Mouse (Mus musculus) cerebellum, adult 18-20 months (tissue): Measurements from ENCODE around the gene Cdc14a.
A peak's percentile ranks its signal among the peaks of the same experiment; 100 is the strongest.

Experiments used
- DNase-seq, 2 experiments: peaks; one replicate each; pipeline ENCODE4 v3.0.0; 2021

The Cdc14a gene

DNA sequence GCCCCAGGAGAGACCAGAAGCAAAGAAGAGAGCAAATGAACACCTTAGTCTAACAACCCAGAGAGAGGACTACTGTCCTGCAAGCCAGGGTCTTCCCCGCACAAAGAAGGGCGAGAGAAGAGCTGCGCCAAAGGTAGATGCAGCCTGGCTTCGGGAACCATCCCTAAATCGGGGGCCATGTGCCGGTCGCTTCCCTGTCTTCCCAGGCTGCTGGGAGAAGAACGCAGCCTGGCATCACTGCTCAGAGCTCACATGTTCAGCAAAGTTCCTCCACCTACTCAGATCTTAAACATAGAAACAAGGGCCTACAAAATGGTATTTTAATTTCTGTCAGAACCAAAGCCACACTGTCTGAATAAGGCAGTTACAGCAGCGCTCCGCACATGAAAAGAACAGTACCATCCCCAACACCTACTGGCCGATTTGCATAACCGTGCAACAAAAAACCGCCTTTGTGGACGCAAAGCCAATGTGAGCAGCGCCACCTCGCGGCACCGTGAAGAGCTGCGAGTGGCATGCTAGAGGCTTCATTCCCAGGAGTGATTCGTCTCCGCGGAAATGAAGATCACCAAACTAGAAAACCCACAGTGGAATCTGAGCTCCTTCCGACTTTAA lies 96.7 kb downstream of the Cdc14a start:
- peak; percentile 86 to 92 for DNase-seq

DNA sequence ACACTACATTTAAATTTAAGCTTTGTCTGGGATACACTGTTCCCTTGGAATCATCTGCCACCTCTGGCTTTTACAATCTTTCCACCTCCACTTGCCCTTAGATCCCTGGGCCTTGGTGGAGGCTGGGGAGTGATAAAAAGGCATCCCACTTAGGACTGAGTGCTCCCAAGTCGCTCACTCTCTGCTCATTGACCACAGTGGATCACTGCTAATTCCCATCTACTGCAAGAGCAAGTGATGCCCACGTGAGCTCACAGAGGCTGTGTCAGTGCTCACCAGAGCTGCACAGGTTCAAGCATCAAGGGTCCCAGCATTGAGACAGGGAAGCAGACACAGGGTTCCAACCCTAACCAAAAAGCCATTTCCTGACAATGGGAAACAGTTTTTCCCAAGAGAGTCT lies 98.3 kb downstream of the Cdc14a start:
- DNase-seq = no peak

DNA sequence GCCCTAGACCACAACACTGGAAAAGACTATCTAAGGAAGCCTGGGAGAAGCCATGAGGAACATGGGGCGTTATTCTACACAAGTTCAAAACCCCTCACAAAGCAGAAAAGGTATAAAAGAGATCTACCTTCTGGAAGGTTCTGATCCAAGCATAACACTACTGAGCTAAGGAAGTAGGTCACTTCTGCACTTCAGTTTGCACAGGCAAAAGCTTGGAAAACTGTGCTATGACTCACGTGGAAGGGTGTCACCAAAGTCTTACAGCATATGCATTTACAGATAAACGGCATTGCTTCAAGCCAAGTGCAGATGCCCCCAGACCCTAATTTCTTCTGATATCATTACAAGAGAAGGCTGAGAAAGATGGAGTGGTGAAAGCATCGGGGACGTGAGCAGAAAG lies 104.1 kb downstream of the Cdc14a start:
- DNase-seq = no peak

DNA sequence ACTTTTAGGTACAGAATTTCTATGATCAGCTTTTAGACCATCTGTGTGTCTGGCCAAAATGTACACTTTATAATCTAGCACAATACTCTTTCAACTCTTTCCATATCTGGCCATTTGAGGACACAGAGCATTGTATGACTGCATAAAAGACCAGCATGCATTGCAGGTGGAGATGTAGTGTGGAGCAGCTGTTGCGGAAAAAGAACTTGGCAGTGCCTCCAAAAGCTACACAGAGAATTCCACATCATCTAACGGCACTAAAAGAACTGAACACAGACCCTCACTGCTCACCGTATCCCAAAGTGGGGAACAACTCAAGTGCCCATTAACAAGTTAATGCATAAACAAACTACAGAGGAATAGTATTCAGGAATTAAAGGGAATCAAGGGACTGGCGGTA lies 112.0 kb downstream of the Cdc14a start:
- no peak for DNase-seq

DNA sequence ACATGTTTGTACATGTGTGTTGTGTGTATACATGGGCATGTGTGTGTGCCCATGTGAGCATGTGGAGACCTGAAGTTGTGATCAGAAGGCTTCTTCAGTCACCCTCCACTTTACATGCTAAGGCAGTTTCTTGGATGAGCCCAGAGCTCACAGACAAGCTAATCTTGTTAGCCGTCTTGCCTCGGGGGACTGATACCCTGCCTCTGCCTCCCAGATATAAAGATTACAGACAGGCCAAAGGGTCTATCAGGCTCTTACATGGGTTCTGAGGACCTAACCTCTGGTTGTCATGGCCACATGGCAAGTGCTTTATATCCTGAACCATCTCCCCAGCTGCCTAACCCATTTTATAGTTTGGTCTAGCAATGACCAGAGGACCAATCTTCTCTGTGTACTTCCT lies 112.7 kb downstream of the Cdc14a start:
- no peak for DNase-seq

DNA sequence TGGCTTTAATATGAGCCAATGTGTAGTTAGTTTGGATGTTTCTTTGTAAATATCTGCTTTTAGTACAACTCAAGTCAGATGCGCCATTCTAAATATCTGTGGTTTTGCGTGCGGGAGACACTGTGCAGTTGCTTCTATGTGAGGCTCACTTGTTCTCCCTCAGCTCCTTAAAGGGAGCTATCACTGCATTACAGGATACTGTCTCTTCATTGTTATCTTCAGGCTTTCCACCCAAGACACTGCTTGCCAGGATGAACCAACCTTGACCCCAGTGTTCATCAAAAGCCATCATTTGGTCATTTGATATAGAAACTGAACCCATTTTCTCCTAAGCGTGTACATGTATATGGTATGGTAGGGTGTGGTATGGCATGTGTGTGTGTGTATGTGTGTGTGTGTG lies 113.2 kb downstream of the Cdc14a start:
- DNase-seq = no peak

DNA sequence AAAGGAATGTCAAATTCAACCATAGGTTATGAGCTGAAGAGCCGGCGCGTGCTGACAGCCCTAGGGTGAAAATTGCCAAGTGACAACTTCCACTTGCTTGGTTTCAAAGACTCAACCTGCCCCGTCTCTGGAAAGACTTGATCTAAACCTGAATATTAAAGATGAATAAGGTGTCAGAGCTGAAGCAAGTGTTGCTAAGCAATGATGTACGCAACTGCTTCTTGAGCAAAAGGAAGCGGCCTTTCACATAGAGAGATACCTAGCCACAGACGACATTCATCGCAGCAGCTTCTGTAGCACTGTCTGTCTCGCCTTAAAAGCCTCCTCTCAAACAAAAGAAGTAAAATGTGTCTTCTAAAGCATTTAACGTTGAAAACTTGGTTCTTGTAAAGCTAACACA lies 113.8 kb downstream of the Cdc14a start:
- no peak for DNase-seq

DNA sequence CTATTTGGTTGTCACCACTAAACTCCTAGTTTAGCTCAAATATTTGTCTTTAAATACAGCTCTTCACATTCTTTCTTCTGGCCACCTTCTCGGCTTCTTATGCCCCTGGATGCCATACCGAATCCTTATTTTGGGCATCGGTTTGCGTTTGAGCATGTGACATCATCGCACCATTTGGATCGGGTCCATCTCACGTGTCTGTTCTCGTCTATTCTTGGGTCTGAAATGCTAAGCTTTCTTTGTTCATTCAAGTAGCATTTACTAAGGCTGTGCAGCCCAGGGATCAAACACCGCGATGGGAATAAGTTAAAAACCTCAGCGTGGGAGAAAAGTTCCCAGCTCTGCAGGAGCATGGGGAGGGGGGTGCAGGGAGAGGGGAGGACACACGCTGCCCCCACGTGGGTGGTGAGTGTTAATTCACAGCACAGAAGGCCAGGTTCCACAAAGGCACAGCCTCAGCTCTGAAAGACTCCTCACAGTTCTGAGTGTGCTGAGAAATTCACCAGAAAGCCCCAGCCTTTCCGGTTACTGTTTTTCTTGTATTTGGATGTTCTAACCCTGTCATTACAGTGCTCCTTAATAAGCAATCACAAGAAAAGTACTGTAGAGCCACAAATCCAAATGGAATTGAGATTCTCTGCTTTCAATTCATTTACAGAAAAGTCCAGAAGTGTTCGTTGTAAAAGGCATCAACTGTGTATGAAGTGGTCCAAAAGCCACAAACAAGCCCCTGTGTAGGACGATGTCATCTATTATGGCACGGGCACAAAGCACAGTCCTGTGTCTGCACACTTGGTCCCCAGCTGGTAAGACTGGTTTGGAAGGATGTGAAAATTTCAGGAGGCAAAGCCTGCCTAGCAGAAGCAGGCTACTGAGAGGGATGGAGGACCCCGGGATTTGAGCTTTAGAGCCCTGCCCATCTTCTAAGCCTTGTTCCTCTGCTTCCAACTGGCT lies 118.8 kb downstream of the Cdc14a start:
- DNase-seq = no peak

DNA sequence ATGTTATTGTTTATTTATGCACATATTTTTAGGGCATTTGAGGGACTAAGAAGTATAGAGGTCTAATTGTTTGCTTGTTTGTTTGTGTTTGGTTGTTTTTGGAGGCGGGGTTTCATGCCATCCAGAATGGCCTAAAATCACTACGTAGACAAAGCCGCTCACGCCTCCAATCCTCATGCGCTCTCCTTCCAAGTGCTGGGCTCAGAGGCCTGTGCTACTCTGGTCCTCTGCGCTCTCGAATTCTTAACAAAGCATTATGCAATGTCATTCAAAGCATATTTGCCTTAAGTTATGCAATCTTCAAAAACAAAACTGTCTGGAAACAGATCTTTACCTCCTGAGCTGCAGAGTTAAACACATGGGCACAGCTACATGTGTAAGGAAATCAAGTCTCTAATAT lies 121.3 kb downstream of the Cdc14a start:
- DNase-seq = no peak

DNA sequence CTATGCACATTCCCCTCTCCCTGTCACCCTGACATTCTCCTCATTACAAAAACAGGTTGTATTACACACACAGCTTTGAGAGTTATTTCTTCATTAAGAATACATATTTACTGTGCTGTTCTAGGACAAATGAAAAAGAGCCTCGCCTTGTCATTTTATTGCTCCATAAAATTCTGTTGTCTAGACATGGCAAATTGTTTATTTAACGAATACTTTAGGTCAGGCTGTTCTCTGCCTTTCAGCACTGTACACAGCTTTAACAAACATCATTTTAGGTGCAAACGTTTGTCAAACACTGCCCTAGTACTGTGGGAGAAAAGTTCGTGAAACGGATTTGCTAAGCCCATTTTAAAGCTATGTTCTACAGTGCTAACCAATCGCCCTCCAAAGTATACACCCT lies 122.1 kb downstream of the Cdc14a start:
- no peak for DNase-seq

DNA sequence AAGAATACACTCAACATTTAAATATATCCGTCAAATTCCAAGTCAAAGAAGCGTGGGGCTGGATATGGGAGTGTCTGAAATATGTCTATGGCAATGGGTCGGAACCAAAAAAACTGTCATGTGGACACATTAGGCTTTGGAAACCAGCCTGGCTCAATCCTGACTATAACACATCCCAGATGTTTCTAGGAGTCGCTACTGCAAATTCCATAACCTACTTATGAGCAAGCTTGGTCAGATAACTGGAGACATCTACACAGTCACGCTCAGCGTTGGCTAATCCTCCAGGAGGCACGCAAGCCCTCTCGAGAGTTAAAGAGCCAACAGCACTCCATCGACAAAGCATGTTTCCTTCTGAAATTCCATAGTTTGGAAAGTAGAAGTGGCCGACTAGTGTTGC lies 125.1 kb downstream of the Cdc14a start:
- no peak for DNase-seq

DNA sequence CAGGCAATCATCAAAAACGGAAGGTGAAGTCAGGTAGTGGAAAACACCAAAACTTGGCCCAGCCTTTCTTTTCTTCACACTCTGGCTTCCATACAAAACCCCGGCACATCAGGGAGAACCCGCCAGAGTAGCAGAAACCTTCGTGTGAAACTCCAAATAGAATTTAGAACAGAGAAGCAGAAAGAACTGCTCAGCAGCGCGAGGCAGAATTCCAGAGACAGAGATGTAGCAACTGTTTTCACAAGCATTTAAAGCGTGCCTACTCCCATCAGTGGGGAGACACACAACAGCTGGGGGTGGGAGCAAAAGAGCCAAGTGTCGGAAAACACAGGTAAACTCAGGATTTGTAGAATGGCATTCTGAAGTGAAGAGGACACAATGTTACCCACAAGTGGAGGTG lies 125.8 kb downstream of the Cdc14a start:
- no peak for DNase-seq

DNA sequence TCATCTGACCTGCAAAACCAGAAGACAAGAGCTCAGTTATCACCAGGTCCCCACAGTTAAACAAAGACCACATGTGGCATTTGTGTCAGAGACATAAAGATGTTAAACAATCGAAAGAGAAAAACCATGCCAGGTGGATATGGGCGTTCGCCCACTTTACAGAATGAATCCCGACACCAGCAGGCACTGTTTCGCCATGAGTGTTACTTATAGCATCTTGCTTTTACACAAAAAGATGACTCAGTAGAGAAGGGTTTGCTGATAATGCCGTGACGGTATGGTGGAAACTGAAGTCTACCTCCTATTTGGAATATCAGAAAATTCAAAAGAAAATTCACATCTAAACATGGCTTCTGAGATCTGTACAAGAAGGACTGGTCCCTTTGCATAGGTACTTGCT lies 126.7 kb downstream of the Cdc14a start:
- DNase-seq = no peak

DNA sequence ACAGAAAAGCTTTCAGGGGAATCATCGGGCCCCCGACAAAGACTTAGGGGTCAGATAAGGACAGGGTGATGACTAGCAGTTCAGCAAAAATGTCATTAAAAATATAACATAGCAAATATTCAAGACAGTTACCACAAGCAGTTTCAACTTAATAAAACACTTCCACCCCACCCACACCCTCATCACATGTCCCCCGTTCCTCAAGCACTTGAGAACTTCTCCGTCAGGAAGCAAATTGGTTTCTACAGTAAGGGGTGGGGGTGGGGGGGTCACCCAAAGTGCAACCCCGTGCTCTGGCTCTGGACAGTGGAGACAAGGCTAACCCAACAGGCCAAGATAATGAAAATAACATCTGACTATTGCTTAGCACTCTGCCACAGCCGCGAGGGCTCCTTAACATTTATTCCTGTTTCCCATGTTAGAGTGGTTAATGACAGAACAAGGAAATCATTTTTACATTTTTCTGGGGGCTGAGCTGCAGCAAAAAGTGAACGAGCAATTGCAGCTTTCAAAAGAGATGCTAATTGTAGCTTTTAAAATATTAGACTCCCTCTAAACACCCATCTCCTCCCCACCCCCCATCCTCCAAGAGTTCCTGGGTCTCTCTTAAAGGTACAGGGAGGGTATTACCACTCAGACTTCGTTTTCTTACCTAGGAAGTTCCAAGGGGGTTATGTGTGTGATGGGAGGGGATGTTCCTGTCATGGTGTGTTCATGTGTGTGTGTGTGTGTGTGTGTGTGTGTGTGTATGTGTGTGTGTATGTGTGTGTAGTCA lies 133.6 kb downstream of the Cdc14a start:
- no peak for DNase-seq

DNA sequence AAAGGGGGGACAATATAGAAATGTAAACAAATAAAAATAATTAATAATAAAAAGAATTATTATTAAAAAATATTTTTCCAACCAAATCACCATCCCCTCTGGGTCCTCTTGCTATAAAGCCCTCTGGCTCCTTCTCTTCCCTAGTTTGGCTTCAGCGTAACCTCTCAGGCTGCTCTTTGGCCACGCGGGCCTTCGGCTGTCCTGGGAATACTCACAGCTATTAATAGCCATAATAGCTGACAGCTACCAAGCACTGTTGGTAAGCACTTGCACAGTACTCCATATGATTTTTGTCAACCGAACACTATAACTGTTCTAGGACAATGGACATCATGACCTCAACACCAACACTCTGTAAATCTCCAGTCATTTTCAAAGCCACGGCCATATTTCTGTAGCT lies 135.0 kb downstream of the Cdc14a start:
- DNase-seq = no peak

DNA sequence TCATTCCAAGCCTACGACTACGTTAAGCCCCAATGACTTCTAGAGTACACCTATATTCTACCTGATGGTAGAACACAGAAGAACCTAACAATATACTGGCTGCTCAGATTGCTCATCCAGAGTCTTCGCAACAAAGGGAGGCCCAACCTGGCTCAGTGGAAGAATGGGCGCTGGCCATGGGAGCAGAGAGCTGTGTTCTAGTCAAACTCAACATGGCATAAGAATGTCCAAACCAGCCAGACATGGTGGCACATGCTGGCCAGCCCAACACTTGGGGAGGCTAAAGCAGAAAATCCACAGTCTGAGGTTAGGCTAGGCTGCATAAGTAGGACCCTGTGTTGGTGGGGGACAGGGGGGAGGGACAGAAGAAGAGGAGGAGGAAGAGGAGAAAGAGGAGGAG lies 139.1 kb downstream of the Cdc14a start:
- DNase-seq = no peak

DNA sequence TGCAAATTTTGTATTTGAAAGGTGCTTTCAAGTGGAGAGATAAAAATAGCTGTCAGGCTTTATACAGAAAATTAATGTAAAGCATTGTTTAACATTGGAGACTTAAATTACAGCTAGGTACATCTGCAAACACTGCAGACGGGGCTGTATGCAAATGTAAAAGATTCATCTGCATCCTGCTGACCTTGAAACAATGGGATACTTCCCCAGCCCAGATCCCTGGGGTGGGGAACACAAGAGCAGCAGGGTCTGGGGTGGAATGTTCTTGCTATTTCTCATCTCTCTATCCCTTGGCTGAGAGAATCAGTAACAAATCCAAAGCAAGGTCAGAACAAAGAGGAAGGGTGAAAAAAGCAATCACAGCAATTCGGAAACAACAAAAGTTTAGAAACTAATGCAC lies 139.8 kb downstream of the Cdc14a start:
- no peak for DNase-seq

DNA sequence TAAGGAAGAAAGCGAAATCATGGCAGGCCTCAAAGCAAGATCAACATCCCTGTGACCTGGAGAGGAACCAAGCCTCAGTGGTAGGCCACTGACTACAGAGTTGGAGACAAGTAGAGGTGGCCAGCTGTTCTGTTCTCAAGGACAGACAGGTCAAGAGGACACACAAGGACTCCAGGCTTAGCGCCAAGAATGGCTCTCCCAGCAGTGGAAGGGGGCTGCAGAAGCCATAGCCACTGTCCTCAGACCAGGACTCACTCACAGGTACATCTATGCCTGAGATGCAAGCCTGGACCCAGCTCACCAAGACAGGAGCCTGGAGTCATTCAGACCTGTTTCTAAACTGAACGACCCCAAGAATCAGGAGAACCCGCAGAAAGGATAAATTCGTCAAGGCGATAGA lies 142.2 kb downstream of the Cdc14a start:
- no peak for DNase-seq

DNA sequence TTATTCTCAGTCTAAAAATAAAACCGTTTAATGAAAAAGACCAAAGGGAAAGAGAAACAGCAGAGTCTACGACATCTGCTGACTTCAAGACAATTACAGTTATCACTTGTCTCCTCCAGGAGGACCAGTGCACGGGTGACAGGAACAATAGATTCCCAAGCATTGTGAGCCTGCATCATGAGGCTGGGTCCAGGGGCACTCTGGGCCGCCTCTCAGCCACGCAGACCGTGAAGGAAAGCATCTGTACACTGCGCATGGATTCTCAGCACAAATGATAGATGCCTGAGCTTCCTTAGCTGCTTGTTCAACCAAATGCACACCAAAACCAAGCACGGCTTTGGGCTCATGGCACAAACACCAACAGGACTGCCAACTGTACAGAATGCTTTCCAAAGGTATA lies 146.7 kb downstream of the Cdc14a start:
- no peak for DNase-seq

DNA sequence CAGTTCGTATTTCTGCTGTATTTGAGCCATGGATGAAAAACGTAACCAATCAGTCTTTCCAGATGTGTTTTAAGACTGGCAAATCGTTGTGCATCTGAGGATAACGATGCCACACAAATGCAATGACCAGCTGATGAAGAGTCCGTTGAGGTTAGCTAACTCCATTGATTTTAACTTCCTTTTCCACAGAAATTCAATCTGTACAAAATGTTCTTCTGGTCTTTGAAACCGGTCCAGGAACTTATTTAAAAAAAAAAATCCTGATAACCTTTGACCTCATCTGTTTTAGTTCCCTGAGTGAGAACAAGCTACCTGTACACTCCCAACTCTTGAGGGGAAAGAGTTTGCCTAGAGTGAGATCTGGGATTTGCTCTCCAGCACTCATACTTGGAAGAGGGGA lies 152.2 kb downstream of the Cdc14a start:
- DNase-seq = no peak

DNA sequence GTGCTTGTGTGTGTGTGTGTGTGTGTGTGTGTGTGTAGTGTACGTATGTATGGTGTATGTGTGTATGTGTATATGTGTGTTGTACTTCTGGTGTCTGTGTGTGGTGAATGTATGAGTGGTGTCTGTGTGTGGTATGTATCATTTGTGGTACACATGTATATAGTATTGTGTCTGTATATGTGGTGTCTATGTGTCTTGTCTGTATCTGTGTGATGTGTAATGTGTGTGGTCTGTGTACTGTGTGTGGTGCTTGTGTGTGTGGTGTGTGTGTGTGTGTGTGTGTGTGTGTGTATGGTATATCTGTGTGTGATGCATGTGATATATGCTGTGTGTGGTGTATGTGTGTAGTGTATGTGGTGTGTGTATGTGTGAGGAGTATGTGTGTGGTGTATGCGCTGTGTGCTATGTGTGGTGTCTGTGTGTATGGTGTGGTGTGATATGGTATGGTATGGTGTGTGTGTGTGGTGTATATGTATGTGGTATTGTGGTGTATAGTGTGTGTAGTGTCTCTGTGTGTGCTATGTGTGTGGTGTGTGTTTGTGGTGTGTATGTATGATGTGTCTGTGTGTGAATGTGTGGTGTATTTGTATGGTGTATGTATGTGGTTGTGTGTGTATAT lies 156.7 kb downstream of the Cdc14a start:
- no peak for DNase-seq

DNA sequence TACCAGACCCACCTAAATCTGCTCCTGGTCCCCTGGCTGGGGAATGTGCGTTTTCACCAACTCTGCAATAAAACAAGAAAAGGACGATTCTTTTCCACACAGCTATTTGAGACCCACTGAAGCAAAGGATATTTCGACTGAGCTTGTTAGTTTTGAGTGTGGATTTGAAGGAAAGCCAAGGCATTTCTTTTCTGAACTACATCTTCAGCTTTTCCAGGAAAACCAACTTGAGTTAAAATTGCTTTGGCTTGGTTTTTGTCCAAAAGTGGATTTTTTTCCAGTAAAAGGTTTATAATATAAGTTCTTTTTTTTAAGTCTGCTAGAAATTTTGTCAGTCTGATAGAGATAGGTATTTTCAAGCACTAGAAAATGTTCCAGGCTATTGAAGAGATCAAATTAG lies 157.5 kb downstream of the Cdc14a start:
- no peak for DNase-seq

DNA sequence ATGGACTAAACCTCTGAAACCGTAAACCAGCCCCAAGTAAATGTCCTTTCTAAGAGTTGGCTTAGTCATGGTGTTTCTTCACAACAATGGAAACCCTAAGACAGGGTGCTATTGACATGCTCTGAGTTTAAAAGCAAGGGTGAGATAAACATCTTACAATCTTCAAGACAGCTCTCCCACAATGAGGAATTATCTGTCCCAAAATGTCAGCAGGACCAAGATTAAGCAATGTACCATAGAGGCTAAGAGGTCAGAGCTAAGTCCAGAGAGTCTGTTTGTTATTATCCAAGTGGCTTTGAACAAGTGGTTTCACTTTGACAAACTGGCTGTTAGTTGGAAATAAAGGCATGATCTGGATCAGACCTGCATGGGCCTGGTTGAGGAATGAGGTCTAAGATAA lies 159.9 kb downstream of the Cdc14a start:
- no peak for DNase-seq
